Mouse (Mus musculus) gastrocnemius, adult 8-10 months (tissue): ENCODE measurements at regions not wholly inside any gene's neighbourhood (a gene's known extent, or its start where the extent isn't known, plus 50 kb on each side); places are given as distances from the start of the nearest gene placed in this dataset.
"Not testable (repeated sequence)": the region's sequence is repeated elsewhere in the genome, so short reads cannot be mapped to it uniquely, and the experiment has no call there.

Experiments
- DNase-seq, 2 experiments: peaks; one replicate each; pipeline ENCODE4 v3.0.0; 2022; ENCODE audit warnings: low spot score in 2 of 2

DNA sequence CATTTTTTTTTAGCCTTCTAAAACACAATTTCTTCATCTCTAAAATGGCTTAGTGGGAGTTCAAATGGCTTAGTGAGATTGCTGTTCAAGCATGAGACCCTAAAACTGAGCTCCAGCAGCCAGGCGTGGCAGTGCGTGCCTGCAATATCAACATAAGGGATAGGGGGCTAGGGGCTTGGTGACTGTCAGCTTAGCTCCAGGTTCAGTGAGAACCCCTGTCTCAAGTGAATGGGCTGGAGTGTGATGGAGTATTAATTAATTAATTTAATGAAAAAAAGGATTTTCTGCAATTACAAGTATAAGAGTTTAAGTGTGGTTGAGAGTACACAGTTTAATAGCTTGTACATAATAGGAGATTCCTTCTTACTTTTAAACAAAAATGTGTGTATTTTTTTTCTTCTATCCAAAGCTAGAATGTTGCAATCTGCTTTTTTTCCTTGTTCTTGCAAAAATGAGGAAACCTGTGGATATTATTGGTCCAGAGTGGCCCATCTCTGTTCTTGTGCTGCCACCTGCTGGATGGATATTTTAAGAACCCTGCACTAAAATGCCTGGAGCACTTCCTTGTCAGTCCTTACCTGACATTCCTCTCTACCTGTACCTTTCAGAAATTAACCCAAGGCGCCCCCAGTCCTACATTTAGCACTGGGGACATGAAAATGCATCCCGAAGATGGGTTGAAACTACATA lies 54.0 kb upstream of the Usp47 start:
- DNase-seq = peak in 1 of 2 experiments; percentile 23

GRCm38 (mm10) chr7:111968261-111968660 lies 55.0 kb upstream of the Usp47 start:
- DNase-seq = no peak

GRCm38 (mm10) chr7:111966716-111967115 lies 56.6 kb upstream of the Usp47 start:
- no peak for DNase-seq

GRCm38 (mm10) chr7:111963969-111964368 lies 59.3 kb upstream of the Usp47 start:
- DNase-seq = no peak

DNA sequence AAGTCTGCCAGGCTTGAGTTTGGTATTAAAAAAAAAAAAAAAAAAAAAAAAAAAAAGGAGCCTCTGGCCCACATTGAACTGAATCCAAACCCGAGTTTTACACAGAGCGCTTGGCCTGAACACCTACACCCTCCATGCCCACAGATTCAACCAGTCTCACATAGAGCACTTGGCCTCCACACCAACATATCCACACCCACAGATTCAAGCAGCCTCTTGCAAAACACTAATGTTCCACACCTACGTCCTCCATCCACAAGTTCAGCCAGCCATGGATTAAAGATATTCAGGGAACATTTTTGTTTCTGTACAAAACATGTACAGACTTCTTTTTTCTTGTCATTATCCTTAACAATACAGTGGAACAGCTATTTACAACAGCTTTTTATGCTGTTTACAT lies 63.3 kb upstream of the Usp47 start:
- DNase-seq = no peak

GRCm38 (mm10) chr7:111956671-111957070 lies 66.6 kb upstream of the Usp47 start:
- no peak for DNase-seq

DNA sequence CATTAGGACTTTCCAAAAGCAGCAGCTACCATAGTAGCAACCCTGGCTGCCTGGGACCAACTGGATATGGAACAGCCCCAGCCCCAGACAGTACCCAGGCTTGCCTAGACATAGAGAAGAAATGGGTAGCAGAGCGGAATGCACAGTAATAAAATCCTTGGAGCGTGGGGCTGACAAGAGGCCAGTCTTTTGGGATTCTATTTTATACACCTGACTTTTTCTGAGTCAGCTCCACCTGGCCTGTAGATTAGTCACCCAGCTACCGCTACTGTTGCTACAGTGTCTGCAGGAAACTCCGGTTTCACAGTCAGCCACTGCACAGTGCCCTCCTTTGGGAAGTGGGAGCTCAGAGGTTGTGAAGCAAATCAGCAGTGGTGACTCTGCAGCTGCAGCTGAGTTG lies 83.7 kb upstream of the Usp47 start:
- no peak for DNase-seq

DNA sequence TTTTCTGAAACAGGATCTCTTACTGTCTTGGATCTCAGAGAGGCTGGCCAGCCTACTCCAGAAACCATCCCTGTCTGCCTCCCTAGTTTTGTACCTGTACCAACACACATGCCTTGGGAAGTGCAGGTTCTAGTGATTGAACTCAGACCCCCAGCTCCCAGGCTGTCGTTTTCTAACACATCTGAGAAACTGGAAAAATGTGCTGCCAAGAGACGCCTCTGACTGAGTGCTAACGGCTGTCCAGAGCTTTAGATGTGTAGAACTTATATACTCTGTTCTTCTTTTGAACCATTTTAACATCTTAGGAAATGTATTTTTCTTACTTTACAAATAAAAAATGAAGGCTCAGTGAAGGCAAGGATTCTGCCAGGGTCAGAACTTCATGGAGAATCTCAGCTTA lies 85.8 kb upstream of the Usp47 start:
- no peak for DNase-seq

DNA sequence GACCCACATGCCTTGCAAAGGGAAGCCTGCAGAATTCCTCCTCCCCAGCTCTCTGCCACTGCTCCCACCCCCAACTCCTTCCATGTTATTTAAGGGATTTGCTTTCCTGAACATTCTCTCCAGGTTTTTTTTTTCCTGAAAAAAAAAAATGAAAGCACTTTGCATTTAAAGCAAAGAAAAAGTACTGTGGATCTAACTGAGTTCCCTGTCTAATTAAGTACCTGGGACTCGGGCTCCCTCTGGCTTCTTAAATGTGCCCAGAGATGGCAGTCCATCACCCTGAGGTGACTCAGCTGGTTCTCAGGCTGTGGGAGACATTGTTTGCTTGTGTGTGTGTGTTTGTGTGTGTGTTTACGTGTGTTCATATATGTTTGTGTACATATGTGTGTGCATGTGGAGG lies 86.2 kb upstream of the Usp47 start:
- DNase-seq = no peak

DNA sequence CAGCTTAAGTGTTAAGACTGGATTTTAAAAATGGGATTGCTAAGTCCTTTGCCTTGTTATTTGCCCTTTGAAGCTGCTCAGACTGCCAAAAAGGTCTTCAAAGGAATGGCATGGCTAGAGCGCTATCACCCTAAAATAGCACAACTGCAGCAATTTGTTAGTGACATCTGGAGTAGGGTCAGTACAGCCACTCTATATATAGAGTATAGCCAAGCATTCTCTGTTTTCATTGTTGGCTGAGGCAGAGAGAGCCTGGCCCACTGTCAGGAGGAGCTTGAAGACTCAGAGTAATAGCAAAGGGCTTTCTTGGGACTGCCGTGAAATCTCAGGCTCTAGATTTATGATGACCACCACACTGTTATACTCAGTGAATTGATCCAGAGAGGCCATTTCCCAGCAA lies 90.6 kb upstream of the Usp47 start:
- DNase-seq = peak; percentile 18 to 39

GRCm38 (mm10) chr7:111919961-111920360 lies 103.3 kb upstream of the Usp47 start:
- no peak for DNase-seq

DNA sequence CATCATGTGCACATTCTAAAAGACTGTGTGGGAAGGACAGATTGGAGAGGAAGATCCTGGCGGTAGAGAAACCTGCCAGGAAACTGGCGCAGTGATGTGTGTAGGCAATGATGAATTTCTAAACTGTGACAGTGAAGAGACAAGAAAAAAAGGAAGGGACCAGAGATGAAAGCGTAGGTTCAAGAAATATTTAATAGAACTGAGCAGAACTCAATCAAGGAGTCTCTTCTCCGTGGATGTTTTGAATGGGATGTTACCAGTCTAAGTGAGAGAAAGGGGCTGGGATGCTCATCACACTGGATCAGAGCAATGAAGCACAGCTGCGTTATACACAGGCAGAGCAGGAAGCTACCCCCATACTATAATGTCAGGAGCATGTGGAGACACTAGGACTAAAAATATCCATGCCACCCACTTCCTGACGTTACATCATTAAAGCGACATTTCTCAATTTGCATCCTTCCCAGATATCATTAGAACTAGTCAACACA lies 119.5 kb upstream of the Usp47 start:
- no peak for DNase-seq

DNA sequence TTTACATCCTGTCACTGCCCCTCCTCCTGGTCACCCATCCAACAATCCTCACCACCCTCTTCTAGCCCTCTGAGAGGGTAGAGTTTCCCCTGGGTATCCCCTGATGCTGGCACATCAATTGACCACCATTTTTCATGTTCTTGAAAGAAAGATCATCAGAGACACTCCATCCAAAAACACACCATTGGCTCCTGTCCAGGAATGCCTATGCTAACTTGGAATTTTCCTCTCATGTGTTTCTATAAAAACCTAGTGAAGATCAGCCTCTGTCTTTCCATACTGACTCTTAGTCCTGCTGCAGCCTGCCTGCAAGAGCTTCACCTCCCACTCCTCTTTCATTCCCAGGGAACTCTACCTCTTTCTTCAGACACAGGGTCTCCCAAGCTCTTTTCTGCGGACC lies 117.2 kb upstream of the Galnt18 start:
- DNase-seq = no peak

DNA sequence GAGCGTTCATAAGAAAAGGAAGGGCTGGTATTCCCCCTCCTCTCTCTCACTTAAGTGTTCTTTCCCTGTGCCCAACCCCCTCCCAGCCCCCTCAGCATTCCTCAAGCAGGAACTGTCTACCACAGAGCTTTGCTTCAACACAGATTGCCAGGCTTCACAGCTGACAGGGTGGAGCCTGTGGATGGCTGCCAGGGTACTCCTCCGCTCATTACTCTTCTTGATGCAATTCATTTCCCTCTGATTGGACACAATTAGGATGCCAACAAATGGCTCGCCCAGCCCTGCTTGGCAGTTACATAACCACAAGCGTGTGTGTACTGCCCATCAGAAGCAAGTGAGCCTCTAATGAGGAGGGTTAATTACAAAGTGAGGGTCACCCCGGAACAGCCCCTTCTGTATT lies 116.5 kb upstream of the Galnt18 start:
- DNase-seq = peak in 1 of 2 experiments; percentile 7

- no peak for DNase-seq
Measured at GRCm38 (mm10) chr7:111882991-111883390, 103.2 kb upstream of the Galnt18 start.

- DNase-seq = no peak
Measured at GRCm38 (mm10) chr7:111880067-111880675, 100.4 kb upstream of the Galnt18 start.

DNA sequence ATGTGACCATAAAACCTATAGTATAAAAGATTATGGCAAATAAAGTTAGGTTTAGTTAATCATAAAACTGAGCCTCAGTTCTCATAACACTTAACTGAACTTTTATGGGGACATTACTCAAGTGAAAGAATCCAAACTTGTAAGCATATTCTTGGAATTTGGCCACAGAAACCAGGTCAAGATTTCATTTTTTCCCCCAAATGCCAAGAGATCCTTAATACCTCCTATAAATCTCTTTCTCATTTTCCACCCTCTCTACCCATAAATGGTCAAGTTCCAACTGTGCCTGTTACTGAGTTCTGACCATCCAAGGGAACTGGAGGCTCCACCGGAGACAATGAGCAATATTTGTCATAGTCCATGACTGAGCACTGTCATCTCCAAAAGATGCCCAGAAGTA lies 97.8 kb upstream of the Galnt18 start:
- no peak for DNase-seq

DNA sequence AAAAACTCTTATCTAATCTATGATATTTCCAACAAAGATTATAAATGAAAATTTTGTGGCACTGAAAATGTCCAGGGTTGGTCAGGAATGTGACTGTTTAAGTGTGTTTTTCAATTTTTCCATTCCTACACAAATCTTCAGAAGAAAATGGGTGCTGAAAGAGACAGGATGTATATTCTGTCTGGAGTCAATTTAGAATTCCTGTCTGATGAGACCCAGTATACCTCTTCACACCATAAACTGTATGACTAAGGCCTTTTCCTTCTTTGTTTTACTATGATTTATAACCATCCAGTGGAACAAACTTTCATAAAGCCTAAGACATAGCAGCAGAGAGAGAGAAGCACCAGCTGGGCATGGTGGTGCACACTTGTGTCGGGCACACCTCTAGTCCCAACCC lies 96.2 kb upstream of the Galnt18 start:
- DNase-seq = no peak

DNA sequence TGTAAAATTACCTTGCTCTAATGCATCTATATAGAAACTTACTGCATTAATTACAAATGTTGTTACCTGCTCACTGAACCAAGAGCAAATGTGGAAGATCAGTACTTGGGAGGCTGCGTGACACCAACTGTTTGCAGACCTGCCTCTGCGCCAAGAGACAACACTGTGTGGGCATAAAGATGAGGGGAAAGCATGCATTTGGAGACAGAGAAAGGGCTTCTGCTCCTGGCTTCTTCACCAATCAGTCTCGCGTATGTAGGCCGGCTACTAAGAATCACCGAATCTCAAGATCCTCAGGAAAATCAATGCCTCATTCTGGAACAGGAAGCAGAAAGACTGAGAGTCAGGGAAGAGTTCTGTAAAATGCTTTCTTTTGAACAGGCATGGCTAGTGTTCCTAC lies 89.6 kb upstream of the Galnt18 start:
- DNase-seq = no peak

DNA sequence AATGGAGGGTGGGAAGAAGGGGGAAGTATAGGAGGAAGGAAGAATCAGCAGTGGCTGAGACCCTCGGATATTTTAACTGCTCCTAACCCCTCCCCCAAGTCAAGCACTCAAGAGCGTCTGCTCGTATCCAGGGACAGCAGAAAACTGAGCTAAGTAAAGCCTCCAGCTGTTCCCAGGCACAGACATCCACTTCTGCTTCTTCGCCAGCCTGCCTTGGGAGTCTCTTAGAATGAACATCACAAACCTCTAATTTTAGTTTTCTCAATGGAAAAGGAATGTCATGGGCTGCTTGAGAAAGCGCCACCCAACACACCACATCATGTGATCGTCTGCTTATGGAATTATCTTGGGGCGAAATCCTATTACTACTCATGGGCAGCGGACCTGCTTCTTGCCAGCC lies 83.3 kb upstream of the Galnt18 start:
- DNase-seq = no peak

DNA sequence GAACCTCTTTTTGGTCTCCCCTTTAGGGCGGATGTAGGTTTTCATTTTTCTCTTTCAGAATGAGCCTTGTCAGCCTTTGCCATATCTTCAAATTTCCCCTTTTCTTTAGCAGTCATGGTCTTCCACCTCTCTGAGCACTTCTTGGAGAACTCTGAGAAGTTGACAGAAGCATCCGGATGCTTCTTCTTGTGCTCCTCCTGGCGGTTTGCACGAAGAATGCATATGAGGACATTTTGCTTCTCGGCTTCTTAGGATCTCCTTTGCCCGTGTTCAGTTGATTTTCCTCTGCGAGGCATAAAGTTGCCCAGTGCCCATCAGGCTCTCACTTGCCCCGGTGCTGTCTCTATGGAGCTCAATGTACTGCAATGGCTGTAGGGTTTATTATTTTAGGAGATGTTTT lies 78.5 kb upstream of the Galnt18 start:
- not testable (repeated sequence) for DNase-seq

- DNase-seq = no peak
Measured at GRCm38 (mm10) chr7:111856977-111857376, 77.2 kb upstream of the Galnt18 start.

DNA sequence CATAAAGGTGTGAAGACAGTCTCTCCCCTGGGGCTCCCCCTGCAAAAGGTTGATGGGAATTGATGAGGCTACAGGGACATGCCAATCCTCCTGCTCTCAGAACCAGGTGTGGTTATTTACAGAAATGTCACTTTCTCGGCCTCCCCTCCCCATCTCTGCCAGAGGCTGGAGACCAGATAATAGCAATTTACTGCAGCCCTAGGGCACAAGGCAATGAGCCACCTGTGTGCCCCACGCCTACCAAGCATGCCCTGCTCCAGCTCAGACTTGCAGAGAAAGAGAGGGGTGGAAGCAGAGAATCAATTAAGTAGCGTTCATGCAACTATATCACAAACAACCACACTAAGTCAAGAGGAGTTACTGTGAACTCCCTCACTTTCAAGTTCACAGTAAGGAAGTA lies 75.5 kb upstream of the Galnt18 start:
- no peak for DNase-seq
